Mouse (Mus musculus) spleen, adult 2 months (tissue): ENCODE results near the gene Nanog.

ENCODE experiments used
- CTCF ChIP-seq: fragments of 200-500 bp; IDR thresholded peaks from 2 replicates; pipeline ENCODE4 v1.5.1; 2011; ENCODE audit warnings: mild to moderate bottlenecking, inconsistent platforms; ENCODE audit not compliant: insufficient read depth, insufficient read length, insufficient replicate concordance; ENCODE audit errors: extremely low read depth
- POLR2A ChIP-seq: fragments of 200-500 bp; IDR thresholded peaks from 2 replicates; pipeline ENCODE4 v1.6.1; 2011; ENCODE audit warnings: low read depth, low read length, inconsistent platforms

DNA sequence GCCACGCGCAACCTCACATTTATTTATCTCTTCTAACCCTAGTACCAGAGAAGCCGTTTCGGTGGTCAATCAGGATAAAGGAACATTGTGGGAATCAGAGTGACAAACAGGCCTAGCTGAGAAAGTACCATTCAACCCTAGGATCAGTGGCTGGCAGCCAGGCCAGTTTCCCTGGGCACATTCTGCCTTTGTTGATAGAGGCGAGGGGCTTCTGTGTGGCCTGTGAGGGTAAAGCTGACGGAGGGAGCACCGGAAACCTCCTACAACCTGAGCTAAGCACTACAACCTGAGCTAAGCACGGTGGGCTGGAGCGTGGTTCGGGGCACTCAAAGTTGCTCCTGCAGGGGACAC lies 37.1 kb upstream of the Nanog start:
- no peak for TF ChIP-seq CTCF
- no peak for TF ChIP-seq POLR2A
